Mouse (Mus musculus): ENCODE measurements around the gene Tob2. TPM values are rescaled to one million over a fixed set of nuclear protein-coding genes. Genes with fewer than 3 reads are reported as not detected.

Tob2 gene
- polyA plus RNA-seq, 1 experiment from 2014 or later = 14.4 TPM

DNA sequence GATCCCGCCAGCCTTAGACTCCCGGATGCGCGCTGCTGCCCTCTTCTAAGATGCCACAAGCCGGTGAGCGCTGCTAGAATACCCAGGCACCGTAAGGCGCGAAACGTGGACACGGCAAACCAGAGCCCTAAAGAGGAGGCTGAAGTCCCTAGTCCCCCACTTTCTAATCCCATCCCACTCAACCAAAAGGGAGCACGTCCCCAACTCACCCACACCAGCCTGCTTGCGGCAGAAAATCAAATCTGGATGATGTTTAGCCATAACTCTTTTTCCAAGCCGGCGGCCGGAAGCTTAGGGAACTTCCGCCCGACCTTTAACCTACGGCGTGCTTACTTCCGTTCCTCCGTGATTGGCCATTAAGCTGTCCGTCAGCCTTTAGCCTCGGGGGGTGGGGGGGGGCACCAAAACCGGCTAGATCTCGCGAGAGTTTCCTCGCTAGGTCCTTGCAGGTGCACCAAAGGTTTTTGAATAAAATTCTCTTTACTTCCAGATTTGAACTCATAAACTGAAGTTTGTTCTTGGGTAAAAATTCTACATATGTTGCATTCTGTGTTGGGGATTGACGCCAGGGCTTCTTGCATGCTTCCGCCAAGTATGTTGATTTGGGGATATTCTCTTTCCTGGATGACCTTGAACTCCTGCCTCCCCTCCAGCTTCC, 13.1 kb upstream of the Tob2 start, which contains the start of gene Phf5a:
Phf5a (minus strand) TSS at position 308 of the 658 bp plus-strand sequence.
- peak within 1 kb of the TSS; percentile 88 for H3K4me2 ChIP-seq (ENCODE audit: low read length)
- ATAC-seq (ENCODE audit: low FRiP score, low TSS enrichment) (peak; percentile 94), DNase-seq (peak; percentile 98)
- no peaks in the 10 kb centered on the region for H3K9me3 ChIP-seq (ENCODE audit: control insufficient read depth, low read length)
- peak within 1 kb of the TSS; percentile 91 for H3K4me3 ChIP-seq (replicated peaks; ENCODE audit: low read depth, low read length)
- H3K9ac ChIP-seq (replicated peaks; ENCODE audit: low read length) = peak within 1 kb of the TSS; percentile 75
- H3K27ac ChIP-seq (replicated peaks; ENCODE audit: low read depth, low read length) = peak within 1 kb of the TSS; percentile 98
- H3K36me3 ChIP-seq (ENCODE audit: control insufficient read depth, insufficient read depth, low read length) = peaks cover 39% of the 10 kb centered on the region
- H3K4me1 ChIP-seq (ENCODE audit: control insufficient read depth, insufficient read depth, low read length) = peaks cover 15% of the 10 kb centered on the region
- WGBS = under 1% methylated on average over 30 of the region's 30 CpGs
- H3K27me3 ChIP-seq (ENCODE audit: control insufficient read depth, insufficient read depth, low read length) = no peaks in the 10 kb centered on the region

DNA sequence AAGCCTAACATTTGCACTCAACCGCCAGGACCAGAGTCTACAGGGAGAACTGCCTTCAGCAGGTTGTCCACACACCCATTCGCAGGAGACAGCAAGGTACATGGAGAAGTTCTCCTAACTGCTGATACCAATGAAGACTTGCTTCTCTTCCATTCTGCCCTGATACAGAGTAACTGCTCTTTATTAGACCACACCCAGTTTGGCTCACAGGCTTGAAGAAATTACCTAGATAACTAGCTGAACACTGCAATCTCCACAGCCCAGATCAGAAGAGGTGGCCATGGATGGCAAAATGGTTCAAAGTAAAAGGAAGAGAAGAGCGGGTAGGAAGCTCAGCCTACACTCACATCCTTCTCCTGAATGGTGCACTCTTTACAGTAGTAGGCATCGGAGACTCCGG, 11.4 kb upstream of the Tob2 start:
- H3K9me3 ChIP-seq (ENCODE audit: control insufficient read depth, low read length) = no peaks in the 10 kb centered on the region
- H3K4me3 ChIP-seq (replicated peaks; ENCODE audit: low read depth, low read length) = no peak overlapping the region
- H3K4me2 ChIP-seq (ENCODE audit: low read length) = no peak overlapping the region
- peaks cover 56% of the 10 kb centered on the region for H3K36me3 ChIP-seq (ENCODE audit: control insufficient read depth, insufficient read depth, low read length)
- WGBS = 98% methylated on average over 5 of the region's 5 CpGs
- ATAC-seq (ENCODE audit: low FRiP score, low TSS enrichment) = no peak
- H3K4me1 ChIP-seq (ENCODE audit: control insufficient read depth, insufficient read depth, low read length) = peaks cover 15% of the 10 kb centered on the region
- no peaks in the 10 kb centered on the region for H3K27me3 ChIP-seq (ENCODE audit: control insufficient read depth, insufficient read depth, low read length)
- H3K9ac ChIP-seq (replicated peaks; ENCODE audit: low read length) = no peak overlapping the region
- no peak for DNase-seq
- no peak overlapping the region for H3K27ac ChIP-seq (replicated peaks; ENCODE audit: low read depth, low read length)

DNA sequence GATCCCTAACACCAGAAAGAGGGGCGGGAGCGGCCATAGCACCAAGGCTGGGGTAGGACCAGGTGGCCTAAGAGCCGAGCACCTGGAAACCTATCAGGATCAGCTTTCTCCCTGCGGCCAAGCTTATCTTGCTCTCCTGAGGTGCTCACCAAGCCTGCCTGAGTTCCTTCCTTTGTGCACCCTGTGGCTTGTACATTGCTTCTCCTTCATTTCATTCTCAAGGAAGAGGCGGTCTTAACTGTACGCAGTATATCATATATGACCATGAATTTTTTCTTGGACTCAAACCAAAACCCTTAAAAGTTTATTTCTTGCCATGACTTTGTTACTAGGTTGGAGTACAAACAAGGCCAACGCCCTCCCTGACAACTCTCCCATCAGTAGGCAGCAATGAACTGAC, 5.6 kb upstream of the Tob2 start:
- 97% methylated on average over 7 of the region's 7 CpGs for WGBS
- H3K27me3 ChIP-seq (ENCODE audit: control insufficient read depth, insufficient read depth, low read length) = no peaks in the 10 kb centered on the region
- peaks cover 7% of the 10 kb centered on the region for H3K4me1 ChIP-seq (ENCODE audit: control insufficient read depth, insufficient read depth, low read length)
- H3K9ac ChIP-seq (replicated peaks; ENCODE audit: low read length) = no peak overlapping the region
- H3K27ac ChIP-seq (replicated peaks; ENCODE audit: low read depth, low read length) = no peak overlapping the region
- no peak overlapping the region for H3K4me3 ChIP-seq (replicated peaks; ENCODE audit: low read depth, low read length)
- no peaks in the 10 kb centered on the region for H3K9me3 ChIP-seq (ENCODE audit: control insufficient read depth, low read length)
- H3K4me2 ChIP-seq (ENCODE audit: low read length) = no peak overlapping the region
- ATAC-seq (ENCODE audit: low FRiP score, low TSS enrichment) (no peak), DNase-seq (no peak)
- peaks cover 51% of the 10 kb centered on the region for H3K36me3 ChIP-seq (ENCODE audit: control insufficient read depth, insufficient read depth, low read length)

DNA sequence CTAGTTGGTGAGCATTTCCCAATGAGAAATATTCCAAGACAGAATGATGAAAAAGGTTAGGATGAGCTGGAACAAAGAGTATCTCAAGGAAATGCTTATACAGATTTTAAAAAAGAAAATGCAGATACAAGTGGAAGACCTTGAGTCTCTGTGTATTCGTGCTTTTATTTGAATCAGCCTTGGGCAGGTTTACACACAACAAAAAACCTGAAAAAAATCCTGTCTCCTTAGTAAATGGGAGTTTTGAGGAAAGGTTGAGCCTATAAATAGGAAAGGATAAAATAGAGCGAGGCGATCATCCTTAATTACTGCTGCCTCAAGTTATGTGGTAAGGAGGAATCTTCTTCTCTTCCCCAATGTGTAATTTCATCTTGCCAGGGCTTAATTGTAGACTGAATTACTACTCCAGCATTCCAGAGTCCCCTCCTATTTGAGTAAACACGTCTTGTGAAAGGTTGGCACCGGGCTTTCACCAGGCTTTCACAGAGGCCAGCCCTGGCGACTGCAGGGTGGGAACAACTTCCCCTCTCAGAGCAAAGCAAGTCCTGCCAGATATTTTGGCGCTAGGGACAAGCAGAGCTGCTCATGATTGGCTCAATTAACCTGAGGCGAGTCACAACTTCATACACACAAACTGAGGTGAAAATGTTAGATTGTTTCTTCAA, 2.0 kb upstream of the Tob2 start:
- H3K27ac ChIP-seq (replicated peaks; ENCODE audit: low read depth, low read length) = peak overlapping the region; percentile 91
- DNase-seq (peak; percentile 32), ATAC-seq (ENCODE audit: low FRiP score, low TSS enrichment) (no peak)
- H3K9me3 ChIP-seq (ENCODE audit: control insufficient read depth, low read length) = no peaks in the 10 kb centered on the region
- peaks cover 15% of the 10 kb centered on the region for H3K36me3 ChIP-seq (ENCODE audit: control insufficient read depth, insufficient read depth, low read length)
- no peaks in the 10 kb centered on the region for H3K27me3 ChIP-seq (ENCODE audit: control insufficient read depth, insufficient read depth, low read length)
- 43% methylated on average over 8 of the region's 8 CpGs for WGBS
- H3K9ac ChIP-seq (replicated peaks; ENCODE audit: low read length) = no peak overlapping the region; the same call in 1 of the 2 replicates
- H3K4me3 ChIP-seq (replicated peaks; ENCODE audit: low read depth, low read length) = peak overlapping the region; percentile 86; the same call in 1 of the 2 replicates
- H3K4me1 ChIP-seq (ENCODE audit: control insufficient read depth, insufficient read depth, low read length) = peaks cover 20% of the 10 kb centered on the region
- peak overlapping the region; percentile 88 for H3K4me2 ChIP-seq (ENCODE audit: low read length)

DNA sequence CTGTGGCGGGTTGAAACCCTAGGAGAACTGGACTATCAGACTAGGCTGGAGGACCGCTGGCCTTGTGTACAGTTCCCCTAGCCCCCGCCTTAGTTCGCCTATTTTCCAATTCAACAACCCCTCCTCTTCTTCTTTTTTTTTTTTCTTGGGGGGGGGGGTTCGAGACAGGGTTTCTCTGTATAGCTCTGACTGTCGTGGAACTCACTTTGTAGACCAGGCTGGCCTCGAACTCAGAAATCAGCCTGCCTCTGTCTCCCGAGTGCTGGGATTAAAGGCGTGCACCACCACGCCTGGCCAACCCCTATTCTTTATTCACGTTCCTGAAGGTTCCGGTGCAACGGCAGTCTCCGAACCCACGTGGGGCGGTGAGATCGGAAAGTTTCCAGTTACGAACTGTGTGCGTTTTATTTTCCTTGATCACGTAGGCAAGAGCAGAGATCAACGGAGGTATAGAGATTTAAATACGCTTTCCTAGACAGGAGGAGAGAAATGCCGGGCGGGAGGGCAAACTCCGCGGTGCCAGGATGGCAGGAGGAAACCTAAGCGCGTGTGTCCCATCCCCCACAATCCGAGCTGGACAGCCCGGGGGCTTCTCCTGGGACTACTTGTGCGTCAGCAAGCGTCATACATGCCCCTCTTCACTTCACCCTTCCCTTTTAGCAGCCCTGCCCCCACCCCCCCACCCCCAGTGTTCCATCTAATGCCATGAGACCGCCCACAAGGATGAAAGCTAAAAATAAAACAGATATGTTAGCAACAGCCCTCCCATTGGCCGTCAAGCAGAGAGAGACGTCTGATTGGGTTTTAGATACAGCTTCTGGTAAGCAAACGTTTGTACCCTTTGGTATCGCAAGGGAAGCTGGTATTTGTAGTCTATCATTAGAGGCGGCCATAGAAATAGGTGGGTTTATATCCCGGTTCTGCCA, 997 bp upstream of the Tob2 start:
- peak; percentile 84 for ATAC-seq (ENCODE audit: low FRiP score, low TSS enrichment)

DNA sequence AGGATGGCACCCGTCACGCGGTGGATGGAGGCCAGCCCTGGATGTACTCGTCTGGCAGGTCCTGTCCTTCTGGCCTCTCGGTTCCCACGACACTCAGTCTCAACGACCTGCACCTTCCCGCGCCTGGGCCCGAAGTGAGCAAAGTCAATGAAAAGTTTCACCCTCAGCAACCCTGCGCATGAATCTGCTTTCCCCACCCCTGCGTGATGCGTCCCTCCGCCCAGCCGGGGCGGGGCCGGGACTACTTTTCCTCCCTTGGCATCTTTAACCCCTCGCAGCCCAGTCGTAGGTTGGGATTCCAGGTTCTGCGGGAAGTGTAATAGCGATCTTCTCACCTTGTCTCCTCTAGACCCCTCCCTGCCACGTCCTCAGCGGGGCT, 469 bp downstream of the Tob2 start:
- WGBS = under 1% methylated on average over 23 of the region's 23 CpGs
- Histone ChIP-seq H3K9ac (replicated peaks; ENCODE audit: low read length) (peak overlapping the region; percentile 73), H3K27ac (replicated peaks; ENCODE audit: low read depth, low read length) (peak overlapping the region; percentile 91), H3K4me1 (ENCODE audit: control insufficient read depth, insufficient read depth, low read length) (peaks cover 24% of the 10 kb centered on the region), H3K9me3 (ENCODE audit: control insufficient read depth, low read length) (no peaks in the 10 kb centered on the region), H3K36me3 (ENCODE audit: control insufficient read depth, insufficient read depth, low read length) (no peaks in the 10 kb centered on the region), H3K27me3 (ENCODE audit: control insufficient read depth, insufficient read depth, low read length) (no peaks in the 10 kb centered on the region), H3K4me2 (ENCODE audit: low read length) (peak overlapping the region; percentile 88), H3K4me3 (replicated peaks; ENCODE audit: low read depth, low read length) (peak overlapping the region; percentile 86)
- ATAC-seq (ENCODE audit: low FRiP score, low TSS enrichment) (peak; percentile 19; the same call in 1 of the 2 replicates), DNase-seq (peak; percentile 95)

More for the DNA sequence above, 997 bp upstream of the Tob2 start:
- Histone ChIP-seq H3K4me3 (replicated peaks; ENCODE audit: low read depth, low read length) (peak overlapping the region; percentile 86), H3K27ac (replicated peaks; ENCODE audit: low read depth, low read length) (peak overlapping the region; percentile 91), H3K36me3 (ENCODE audit: control insufficient read depth, insufficient read depth, low read length) (0 out of 2 replicates have a peak, but pooled peaks cover 5% of the 10 kb centered on the region), H3K4me1 (ENCODE audit: control insufficient read depth, insufficient read depth, low read length) (peaks cover 24% of the 10 kb centered on the region), H3K9ac (replicated peaks; ENCODE audit: low read length) (peak overlapping the region; percentile 73), H3K4me2 (ENCODE audit: low read length) (peak overlapping the region; percentile 88), H3K27me3 (ENCODE audit: control insufficient read depth, insufficient read depth, low read length) (no peaks in the 10 kb centered on the region), H3K9me3 (ENCODE audit: control insufficient read depth, low read length) (no peaks in the 10 kb centered on the region)
- DNase-seq = peak; percentile 94
- under 1% methylated on average over 39 of the region's 39 CpGs for WGBS

DNA sequence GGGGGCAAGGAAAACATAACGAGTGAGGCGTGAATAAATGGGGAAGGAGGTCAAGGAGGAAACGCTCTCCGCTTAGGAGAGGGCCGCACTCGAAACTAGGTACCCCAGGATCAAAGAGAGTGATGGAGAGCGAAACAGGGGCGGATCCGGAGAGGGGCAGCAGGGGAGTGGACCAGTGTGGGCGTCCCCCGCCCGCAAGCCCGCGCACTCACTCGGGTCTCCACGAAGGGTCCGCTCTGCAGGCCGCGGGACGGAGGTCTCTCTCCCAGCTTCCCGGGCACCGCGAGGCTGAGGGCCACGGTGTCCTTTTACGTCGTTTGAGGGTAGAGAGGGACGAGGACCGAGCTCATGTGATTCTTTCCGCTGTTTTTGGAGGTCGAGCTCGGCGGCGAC, 876 bp downstream of the Tob2 start:
- Histone ChIP-seq H3K4me2 (ENCODE audit: low read length) (peak overlapping the region; percentile 88), H3K4me3 (replicated peaks; ENCODE audit: low read depth, low read length) (peak overlapping the region; percentile 86), H3K4me1 (ENCODE audit: control insufficient read depth, insufficient read depth, low read length) (peaks cover 24% of the 10 kb centered on the region), H3K9me3 (ENCODE audit: control insufficient read depth, low read length) (no peaks in the 10 kb centered on the region), H3K9ac (replicated peaks; ENCODE audit: low read length) (peak overlapping the region; percentile 73), H3K27me3 (ENCODE audit: control insufficient read depth, insufficient read depth, low read length) (no peaks in the 10 kb centered on the region), H3K36me3 (ENCODE audit: control insufficient read depth, insufficient read depth, low read length) (no peaks in the 10 kb centered on the region), H3K27ac (replicated peaks; ENCODE audit: low read depth, low read length) (peak overlapping the region; percentile 91)
- WGBS = under 1% methylated on average over 33 of the region's 33 CpGs
- ATAC-seq (ENCODE audit: low FRiP score, low TSS enrichment) = 0 out of 2 replicates have a peak, but pooled peaks have one; percentile 1
- peak; percentile 57 for DNase-seq

DNA sequence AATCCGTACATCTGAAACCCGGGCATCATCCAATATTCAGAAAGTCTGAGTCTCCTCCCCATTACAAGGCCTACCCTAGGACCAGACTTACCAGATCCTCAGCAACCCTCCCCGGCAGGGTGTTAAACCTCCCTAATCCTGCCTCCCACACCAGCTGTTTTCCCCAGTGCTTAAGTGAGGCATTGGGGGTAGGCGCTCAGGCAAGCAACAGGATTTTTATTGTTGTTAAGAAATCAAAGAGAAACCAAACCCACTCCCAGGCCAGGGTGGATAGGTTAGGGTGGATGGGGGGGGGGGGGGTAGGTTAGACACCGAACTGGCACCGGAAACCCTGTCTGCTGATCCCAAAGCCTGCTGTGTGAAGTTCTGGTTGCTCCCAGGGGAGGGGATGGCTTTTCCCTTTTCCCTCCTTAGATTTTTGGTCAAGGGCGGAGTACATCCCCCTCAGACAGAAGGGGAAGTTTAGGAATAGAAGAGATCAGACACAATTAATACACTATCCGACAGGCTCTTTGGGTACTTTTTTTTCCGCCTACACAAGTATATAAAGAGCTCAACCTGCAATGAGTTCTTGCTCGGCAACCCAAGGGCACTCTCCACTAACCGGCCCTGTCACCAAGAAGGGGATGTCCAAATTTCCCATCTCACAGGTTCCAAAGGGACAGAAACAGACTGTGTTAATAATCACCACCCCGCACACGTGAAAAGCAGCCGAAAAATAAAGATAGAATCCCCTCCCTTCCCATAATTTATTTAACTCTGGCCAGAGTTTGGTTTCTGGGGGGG, 1.5 kb downstream of the Tob2 start:
- Histone ChIP-seq H3K36me3 (ENCODE audit: control insufficient read depth, insufficient read depth, low read length) (0 out of 2 replicates have a peak, but pooled peaks cover 3% of the 10 kb centered on the region), H3K9me3 (ENCODE audit: control insufficient read depth, low read length) (no peaks in the 10 kb centered on the region), H3K27ac (replicated peaks; ENCODE audit: low read depth, low read length) (peak overlapping the region; percentile 91), H3K27me3 (ENCODE audit: control insufficient read depth, insufficient read depth, low read length) (no peaks in the 10 kb centered on the region), H3K4me3 (replicated peaks; ENCODE audit: low read depth, low read length) (peak overlapping the region; percentile 86), H3K4me2 (ENCODE audit: low read length) (peak overlapping the region; percentile 88), H3K4me1 (ENCODE audit: control insufficient read depth, insufficient read depth, low read length) (peaks cover 24% of the 10 kb centered on the region), H3K9ac (replicated peaks; ENCODE audit: low read length) (peak overlapping the region; percentile 73)
- ATAC-seq (ENCODE audit: low FRiP score, low TSS enrichment) = no peak
- WGBS = 1% methylated on average over 14 of the region's 14 CpGs
- peak; percentile 38 for DNase-seq

Data from midbrain, embryonic 14.5 days (tissue).